ENCODE assay signal across 21 mouse cellular contexts in genomic region chr7:131318340-131318739, GRCm38 (mm10). TPM values are rescaled to one million over a fixed set of nuclear protein-coding genes. Genes with fewer than 3 reads are reported as not detected.
DNase-seq lines count a peak whose midpoint lies in the region; ATAC-seq lines count a peak whose summit lies in the region.
"Had no signal": no experiment of that assay in that cellular context is flagged by ENCODE, and none has a peak within 500 bp of the region (broad histone marks: within the 10 kb centered on the region; RNA-seq: fewer than 3 reads in every experiment).

No protein-coding gene starts in this region.

- H3K9me3 ChIP-seq in heart, embryonic 14.5 days (ENCODE audit: control insufficient read depth, low read length), result no peaks in the 10 kb centered on the region
- H3K9me3 ChIP-seq in heart, embryonic 12.5 days (replicated peaks), result no peaks in the 10 kb centered on the region
- no peaks in the 10 kb centered on the region for H3K9me3 ChIP-seq in kidney, embryonic 14.5 days (ENCODE audit: control insufficient read depth, low read length)
- H3K9me3 ChIP-seq: embryonic facial prominence, embryonic 10.5 days; forebrain, embryonic 13.5 days; hindbrain, embryonic 15.5 days had no signal

- no peaks in the 10 kb centered on the region for H3K27me3 ChIP-seq in heart, embryonic 14.5 days (ENCODE audit: control insufficient read depth, insufficient read depth, low read length)
- no peaks in the 10 kb centered on the region for H3K27me3 ChIP-seq in heart, embryonic 12.5 days (replicated peaks)
- H3K27me3 ChIP-seq in kidney, embryonic 14.5 days (ENCODE audit: control insufficient read depth, insufficient read depth, low read length), result no peaks in the 10 kb centered on the region
- H3K27me3 ChIP-seq: forebrain, embryonic 13.5 days; hindbrain, embryonic 15.5 days had no signal

- no peak for DNase-seq in kidney, postnatal 14 days
- DNase-seq in brain, adult 2 months (ENCODE audit: low read depth, low spot score), result peak; percentile 12
- peak; percentile 16 for DNase-seq in telencephalon, adult 2 months (ENCODE audit: low read depth, low spot score)
- DNase-seq: adrenal gland, adult 2 months; adrenal gland, postnatal 25 days; cerebellum, adult 2 months; cerebellum, postnatal 10 days; forebrain, postnatal 0 days; gastrocnemius, postnatal 36 days; heart, adult 18-20 months; heart, postnatal 36 days had no signal

- H3K4me2 ChIP-seq in heart, embryonic 14.5 days (ENCODE audit: low read length), result peak overlapping the region; percentile 35; the same call in 1 of the 2 replicates
- H3K4me2 ChIP-seq in heart, embryonic 12.5 days, result no peak overlapping the region
- H3K4me2 ChIP-seq in kidney, embryonic 14.5 days (replicated peaks; ENCODE audit: low read depth, low read length), result no peak overlapping the region
- H3K4me2 ChIP-seq: forebrain, embryonic 13.5 days; hindbrain, embryonic 15.5 days had no signal

- peak overlapping the region; percentile 37 to 60; a peak in 1 of 4 replicates for H3K27ac ChIP-seq in heart, embryonic 14.5 days (replicated peaks in 1 of 2; ENCODE audit: control insufficient read depth in 1 of 2, insufficient read depth in 1 of 2, low read depth in 2 of 2, low read length in 2 of 2)
- no peak overlapping the region for H3K27ac ChIP-seq in heart, embryonic 12.5 days (ENCODE audit: poor library complexity, severe bottlenecking)
- no peak overlapping the region for H3K27ac ChIP-seq in kidney, embryonic 14.5 days (ENCODE audit: low read depth, low read length)
- H3K27ac ChIP-seq: embryonic facial prominence, embryonic 10.5 days; forebrain, embryonic 13.5 days; hindbrain, embryonic 15.5 days had no signal

- 49% methylated on average over 5 of the region's 7 CpGs for WGBS in heart, embryonic 14.5 days
- 43% methylated on average over 5 of the region's 7 CpGs for WGBS in heart, embryonic 12.5 days
- 46% methylated on average over 7 of the region's 7 CpGs for WGBS in kidney, embryonic 14.5 days

- H3K4me1 ChIP-seq in heart, embryonic 14.5 days (ENCODE audit: control insufficient read depth in 2 of 2, insufficient read depth in 2 of 2, low read length in 2 of 2), result peaks cover 7% of the 10 kb centered on the region in 2 experiments; a peak in 3 of 4 replicates
- peaks cover 12% of the 10 kb centered on the region for H3K4me1 ChIP-seq in heart, embryonic 12.5 days (replicated peaks)
- no peaks in the 10 kb centered on the region for H3K4me1 ChIP-seq in kidney, embryonic 14.5 days (ENCODE audit: control insufficient read depth, insufficient read depth, low read length)
- H3K4me1 ChIP-seq: embryonic facial prominence, embryonic 10.5 days; forebrain, embryonic 13.5 days; hindbrain, embryonic 15.5 days had no signal

- no peak overlapping the region for H3K4me3 ChIP-seq in heart, embryonic 14.5 days (ENCODE audit: control insufficient read depth in 1 of 2, insufficient read depth in 1 of 2, low read depth in 1 of 2, low read length in 2 of 2)
- H3K4me3 ChIP-seq in heart, embryonic 12.5 days, result no peak overlapping the region
- H3K4me3 ChIP-seq in kidney, embryonic 14.5 days (ENCODE audit: low read length), result no peak overlapping the region
- H3K4me3 ChIP-seq: embryonic facial prominence, embryonic 10.5 days; forebrain, embryonic 13.5 days; hindbrain, embryonic 15.5 days had no signal

- H3K36me3 ChIP-seq in heart, embryonic 14.5 days (ENCODE audit: control insufficient read depth, insufficient read depth, low read length), result no peaks in the 10 kb centered on the region
- H3K36me3 ChIP-seq in heart, embryonic 12.5 days, result no peaks in the 10 kb centered on the region
- H3K36me3 ChIP-seq in kidney, embryonic 14.5 days (ENCODE audit: control insufficient read depth, insufficient read depth, low read length), result no peaks in the 10 kb centered on the region
- H3K36me3 ChIP-seq: embryonic facial prominence, embryonic 10.5 days; hindbrain, embryonic 15.5 days had no signal

- no peak for ATAC-seq in heart, embryonic 14.5 days (ENCODE audit: insufficient number of reproducible peaks, insufficient read depth, low FRiP score, low read depth)
- no peak for ATAC-seq in heart, embryonic 12.5 days (ENCODE audit: insufficient number of reproducible peaks, low FRiP score)
- peak; percentile 57 for ATAC-seq in kidney, embryonic 14.5 days (ENCODE audit: low FRiP score, low TSS enrichment)
- ATAC-seq: forebrain, embryonic 13.5 days; forebrain, postnatal 0 days; inflammation-experienced regulatory T-cells, adult 6 months; intestine, postnatal 0 days had no signal

- H3K9ac ChIP-seq in heart, embryonic 14.5 days (ENCODE audit: low read length), result no peak overlapping the region
- H3K9ac ChIP-seq in heart, embryonic 12.5 days, result no peak overlapping the region
- no peak overlapping the region for H3K9ac ChIP-seq in kidney, embryonic 14.5 days (ENCODE audit: low read depth, low read length)
- H3K9ac ChIP-seq: forebrain, embryonic 13.5 days; forebrain, postnatal 0 days; hindbrain, embryonic 15.5 days had no signal

RNA-seq across cellular contexts. Expression of gene Cuzd1, which starts 3.8 kb away (rescaled TPM):
- 0.39 and 1.1 TPM in 2 replicates for polyA plus RNA-seq in heart, embryonic 14.5 days (2014; fragmentation: Nextera tagmentation; extraction: Ambion mirVana)
- polyA plus RNA-seq in heart, embryonic 12.5 days (2016; fragmentation: Nextera tagmentation; extraction: Ambion mirVana), result 0.62 and 0.91 TPM in 2 replicates
- not detected in 2 replicates for polyA plus RNA-seq in kidney, embryonic 14.5 days (2014; fragmentation: Nextera tagmentation; extraction: Ambion mirVana)
- polyA plus RNA-seq: adrenal gland, adult 2 months; embryonic facial prominence, embryonic 10.5 days; forebrain, embryonic 13.5 days; hindbrain, embryonic 11.5 days; hindbrain, embryonic 15.5 days; inflammation-experienced regulatory T-cells, adult 6 months had no signal

RNA-seq across cellular contexts. Expression of gene Fam24b, which starts 11.0 kb away (rescaled TPM):
- polyA plus RNA-seq in heart, embryonic 14.5 days (2014; fragmentation: Nextera tagmentation; extraction: Ambion mirVana), result not detected in 2 replicates
- not detected in 2 replicates for polyA plus RNA-seq in heart, embryonic 12.5 days (2016; fragmentation: Nextera tagmentation; extraction: Ambion mirVana)
- polyA plus RNA-seq in kidney, embryonic 14.5 days (2014; fragmentation: Nextera tagmentation; extraction: Ambion mirVana), result not detected in 2 replicates
- polyA plus RNA-seq: adrenal gland, adult 2 months; embryonic facial prominence, embryonic 10.5 days; embryonic facial prominence, embryonic 14.5 days; forebrain, embryonic 13.5 days; forebrain, postnatal 0 days; hindbrain, embryonic 11.5 days; hindbrain, embryonic 15.5 days; inflammation-experienced regulatory T-cells, adult 6 months; intestine, postnatal 0 days had no signal

RNA-seq across cellular contexts. Expression of gene Fam24a, which starts 15.3 kb away (rescaled TPM):
- polyA plus RNA-seq in heart, embryonic 14.5 days (2014; fragmentation: Nextera tagmentation; extraction: Ambion mirVana), result not detected in 2 replicates
- not detected in 2 replicates for polyA plus RNA-seq in heart, embryonic 12.5 days (2016; fragmentation: Nextera tagmentation; extraction: Ambion mirVana)
- polyA plus RNA-seq in kidney, embryonic 14.5 days (2014; fragmentation: Nextera tagmentation; extraction: Ambion mirVana), result not detected in 2 replicates
- polyA plus RNA-seq: adrenal gland, adult 2 months; cerebellum, adult 2 months; embryonic facial prominence, embryonic 10.5 days; forebrain, embryonic 13.5 days; forebrain, postnatal 0 days; hindbrain, embryonic 11.5 days; hindbrain, embryonic 15.5 days; inflammation-experienced regulatory T-cells, adult 6 months; intestine, postnatal 0 days had no signal

RNA-seq across cellular contexts. Expression of gene 2310057M21Rik, which starts 44.2 kb away (rescaled TPM):
- 17.1 and 17.4 TPM in 2 replicates for polyA plus RNA-seq in heart, embryonic 14.5 days (2014; fragmentation: Nextera tagmentation; extraction: Ambion mirVana)
- polyA plus RNA-seq in heart, embryonic 12.5 days (2016; fragmentation: Nextera tagmentation; extraction: Ambion mirVana), result 17.7 and 20.3 TPM in 2 replicates
- polyA plus RNA-seq in kidney, embryonic 14.5 days (2014; fragmentation: Nextera tagmentation; extraction: Ambion mirVana), result 18.5 and 21.3 TPM in 2 replicates

RNA-seq across cellular contexts. Expression of gene Pstk, which starts 52.6 kb away (rescaled TPM):
- polyA plus RNA-seq in heart, embryonic 14.5 days (2014; fragmentation: Nextera tagmentation; extraction: Ambion mirVana), result 88.8 and 98.9 TPM in 2 replicates
- 86.6 and 96.7 TPM in 2 replicates for polyA plus RNA-seq in heart, embryonic 12.5 days (2016; fragmentation: Nextera tagmentation; extraction: Ambion mirVana)
- 65.1 and 76.9 TPM in 2 replicates for polyA plus RNA-seq in kidney, embryonic 14.5 days (2014; fragmentation: Nextera tagmentation; extraction: Ambion mirVana)

Comparison
In these comparisons a context has a peak if more than half of its experiments do, and no peak if none do; other contexts are left out.
1. H3K27ac ChIP-seq: peak in heart, embryonic 14.5 days (2 of 2); none in heart, embryonic 12.5 days (single experiment) and kidney, embryonic 14.5 days (single experiment).